Mouse (Mus musculus) intestine, embryonic 15.5 days (tissue): ENCODE data around the gene Slc22a1. TPM values are rescaled to one million over a fixed set of nuclear protein-coding genes. Genes with fewer than 3 reads are reported as not detected.
"Not testable (repeated sequence)": the region's sequence is repeated elsewhere in the genome, so short reads cannot be mapped to it uniquely, and the experiment has no call there.

Experiments used
- ATAC-seq: fragments of 200-750 bp; cut with Nextera tagmentation; 2 replicates; pipeline ENCODE4 v1.8.0; 2017; ENCODE audit warnings: moderate TSS enrichment, moderate library complexity
- H3K27ac ChIP-seq: fragments of 300-500 bp; sonication (generic); 2 replicates; pipeline ENCODE4 v1.5.1; 2015; ENCODE audit warnings: mild to moderate bottlenecking, inconsistent platforms
- H3K27me3 ChIP-seq: fragments of 300-500 bp; sonication (generic); replicated peaks from 2 replicates; pipeline ENCODE4 v1.6.1; 2015; ENCODE audit warnings: inconsistent platforms
- H3K36me3 ChIP-seq: fragments of 300-500 bp; sonication (generic); 2 replicates; pipeline ENCODE4 v1.6.1; 2015; ENCODE audit warnings: inconsistent platforms
- H3K4me1 ChIP-seq: fragments of 300-500 bp; sonication (generic); replicated peaks from 2 replicates; pipeline ENCODE4 v1.6.1; 2015; ENCODE audit warnings: inconsistent platforms
- H3K4me2 ChIP-seq: fragments of 300-500 bp; sonication (generic); replicated peaks from 2 replicates; pipeline ENCODE4 v1.6.1; 2015; ENCODE audit warnings: mild to moderate bottlenecking, inconsistent platforms
- H3K4me3 ChIP-seq: fragments of 300-500 bp; sonication (generic); replicated peaks from 2 replicates; pipeline ENCODE4 v1.5.1; 2015; ENCODE audit warnings: inconsistent platforms
- H3K9ac ChIP-seq: fragments of 300-500 bp; sonication (generic); 2 replicates; pipeline ENCODE4 v1.6.1; 2015; ENCODE audit warnings: inconsistent platforms
- H3K9me3 ChIP-seq: fragments of 300-500 bp; sonication (generic); 2 replicates; pipeline ENCODE4 v1.6.1; 2016; ENCODE audit warnings: inconsistent platforms
- WGBS: fragments of 180-500 bp; shearing (Covaris S2); methylation state at CpG from one replicate; pipeline ENCODE4 v1.1.7; 2015; 5-methylcytosine and 5-hydroxymethylcytosine counted together
- polyA plus RNA-seq: library from polyadenylated mRNA; unstranded; fragments of >200 nt; fragmentation: Nextera tagmentation; extraction: Ambion mirVana; gene quantifications from 2 replicates; pipeline ENCODE4 v1.2.1, GENCODE M21; 2015

Slc22a1 gene
- polyA plus RNA-seq, 1 experiment from 2014 or later, result 0.40 TPM

GRCm38 (mm10) chr17:12678261-12678660 lies 2.6 kb upstream of the Slc22a1 start:
- no peak for ATAC-seq
- Histone ChIP-seq H3K27ac (no peak overlapping the region), H3K36me3 (peaks cover 7% of the 10 kb centered on the region; the same call in 1 of the 2 replicates), H3K4me2 (no peak overlapping the region), H3K9me3 (no peaks in the 10 kb centered on the region), H3K4me3 (no peak overlapping the region), H3K9ac (no peak overlapping the region), H3K27me3 (no peaks in the 10 kb centered on the region), H3K4me1 (0 out of 2 replicates have a peak, but pooled peaks cover 7% of the 10 kb centered on the region)

GRCm38 (mm10) chr17:12677139-12677538 lies 1.5 kb upstream of the Slc22a1 start:
- Histone ChIP-seq H3K9ac (no peak overlapping the region), H3K36me3 (peaks cover 7% of the 10 kb centered on the region; the same call in 1 of the 2 replicates), H3K27me3 (no peaks in the 10 kb centered on the region), H3K4me2 (no peak overlapping the region), H3K4me3 (no peak overlapping the region), H3K27ac (no peak overlapping the region), H3K9me3 (no peaks in the 10 kb centered on the region), H3K4me1 (0 out of 2 replicates have a peak, but pooled peaks cover 7% of the 10 kb centered on the region)
- no peak for ATAC-seq

- WGBS, result 84% methylated on average over 7 of the region's 7 CpGs
- not testable (repeated sequence) for H3K9ac ChIP-seq, H3K9me3 ChIP-seq, ATAC-seq, H3K27ac ChIP-seq, H3K4me2 ChIP-seq, H3K27me3 ChIP-seq, H3K4me3 ChIP-seq, H3K4me1 ChIP-seq, H3K36me3 ChIP-seq
Observed at GRCm38 (mm10) chr17:12674980-12675379, 649 bp downstream of the Slc22a1 start.

DNA sequence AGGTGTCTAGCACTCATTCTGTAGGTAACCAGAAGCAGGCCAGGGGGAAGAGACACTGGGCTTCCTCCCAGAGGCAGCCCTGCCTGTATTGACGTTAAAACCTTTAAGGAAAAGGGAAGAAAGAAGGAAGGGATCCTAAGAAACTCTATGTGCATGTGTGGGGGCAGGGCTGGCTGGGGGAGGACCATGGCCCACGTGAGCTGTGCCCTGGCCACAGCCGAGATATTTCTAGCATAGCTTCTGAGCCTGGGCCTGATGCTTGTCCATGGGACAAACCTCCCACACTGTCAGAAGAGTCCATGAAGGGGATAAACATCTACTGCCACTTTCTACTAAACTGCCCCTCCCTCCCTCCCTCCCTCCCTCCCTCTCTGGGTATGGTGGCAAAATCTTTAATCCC lies 1.8 kb downstream of the Slc22a1 start:
- WGBS, result 64% methylated on average over 3 of the region's 3 CpGs
- Histone ChIP-seq H3K4me2 (no peak overlapping the region), H3K9me3 (no peaks in the 10 kb centered on the region), H3K27me3 (no peaks in the 10 kb centered on the region), H3K36me3 (no peaks in the 10 kb centered on the region), H3K4me3 (no peak overlapping the region), H3K9ac (no peak overlapping the region), H3K4me1 (peaks cover 19% of the 10 kb centered on the region; the same call in 1 of the 2 replicates), H3K27ac (no peak overlapping the region)
- no peak for ATAC-seq

- peaks cover 27% of the 10 kb centered on the region; the same call in 1 of the 2 replicates for H3K4me1 ChIP-seq
- H3K36me3 ChIP-seq, result no peaks in the 10 kb centered on the region
- no peak for ATAC-seq
- 78% methylated on average over 7 of the region's 7 CpGs for WGBS
- no peaks in the 10 kb centered on the region for H3K27me3 ChIP-seq
- no peak overlapping the region for H3K4me2 ChIP-seq
- no peak overlapping the region for H3K9ac ChIP-seq
- no peaks in the 10 kb centered on the region for H3K9me3 ChIP-seq
- no peak overlapping the region for H3K4me3 ChIP-seq
- no peak overlapping the region for H3K27ac ChIP-seq
Observed at GRCm38 (mm10) chr17:12672285-12672790, 3.3 kb downstream of the Slc22a1 start.

GRCm38 (mm10) chr17:12671029-12671605 lies 4.5 kb downstream of the Slc22a1 start:
- H3K9ac ChIP-seq, result no peak overlapping the region
- no peak overlapping the region for H3K4me3 ChIP-seq
- no peak overlapping the region for H3K4me2 ChIP-seq
- H3K9me3 ChIP-seq, result no peaks in the 10 kb centered on the region
- 70% methylated on average over 5 of the region's 5 CpGs for WGBS
- H3K4me1 ChIP-seq, result peaks cover 27% of the 10 kb centered on the region; the same call in 1 of the 2 replicates
- H3K36me3 ChIP-seq, result no peaks in the 10 kb centered on the region
- no peaks in the 10 kb centered on the region for H3K27me3 ChIP-seq
- H3K27ac ChIP-seq, result 0 out of 2 replicates have a peak overlapping the region, but pooled peaks have one; percentile 11
- peak; percentile 79 for ATAC-seq

DNA sequence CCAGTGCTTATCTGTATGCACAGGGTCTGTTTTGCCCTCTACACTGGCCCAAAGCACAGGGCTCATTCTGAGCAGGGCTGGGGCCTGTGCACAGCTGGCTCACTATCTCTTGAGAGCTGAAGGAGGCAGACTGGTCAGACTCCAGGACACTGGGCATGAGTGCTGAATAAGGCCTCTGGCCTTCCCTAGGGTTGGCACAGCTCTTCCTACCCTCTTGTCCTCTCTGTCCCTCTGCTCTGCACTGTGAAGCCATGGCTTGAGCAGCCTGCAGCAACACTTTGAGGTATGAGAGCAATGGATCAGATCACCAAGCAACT lies 6.3 kb downstream of the Slc22a1 start:
- ATAC-seq, result peak; percentile 37; the same call in 1 of the 2 replicates
- H3K27ac ChIP-seq, result peak overlapping the region; percentile 68; the same call in 1 of the 2 replicates

DNA sequence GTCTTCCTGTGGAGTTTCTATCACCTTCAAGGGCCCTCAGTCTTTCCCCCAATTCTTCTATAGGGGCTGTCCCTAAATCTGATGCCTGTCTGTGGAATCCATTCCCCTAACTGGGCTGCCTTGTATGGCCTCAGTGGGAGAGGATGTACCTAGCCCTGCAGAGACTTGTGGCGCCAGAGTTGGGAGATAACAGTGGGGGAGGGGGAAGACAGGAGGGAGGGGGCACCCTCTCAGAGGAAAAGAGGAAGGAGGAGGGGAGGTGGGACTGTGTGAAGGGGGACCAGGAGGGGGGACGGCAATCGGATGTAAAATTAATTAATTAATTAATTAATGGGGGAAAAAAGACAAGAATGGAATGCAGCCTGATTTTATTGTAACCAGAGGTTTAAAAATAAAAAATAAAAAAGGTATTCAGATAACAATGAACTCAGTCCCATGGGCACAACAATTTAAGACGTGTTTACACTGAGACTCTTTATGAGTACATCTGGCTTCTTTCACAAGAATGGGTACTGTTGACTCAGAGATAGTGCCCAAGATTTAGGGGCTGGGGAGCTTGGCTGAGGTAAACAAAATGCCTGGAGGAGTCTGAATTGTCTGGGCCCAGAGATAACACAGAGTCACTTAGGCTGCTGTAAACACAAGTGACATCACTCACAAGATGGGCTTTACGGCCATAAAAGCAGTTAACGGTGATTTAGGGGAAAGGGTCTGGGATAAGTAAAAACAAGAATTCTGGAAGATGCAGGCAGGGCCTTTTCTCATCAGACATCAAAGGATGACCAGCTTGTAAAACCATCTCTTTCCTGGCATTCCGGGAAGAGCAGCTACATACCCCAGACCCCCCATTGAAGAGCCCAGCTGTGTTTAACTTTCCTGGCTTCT lies 6.9 kb downstream of the Slc22a1 start:
- no peak overlapping the region for H3K9ac ChIP-seq
- H3K36me3 ChIP-seq, result no peaks in the 10 kb centered on the region
- H3K4me3 ChIP-seq, result no peak overlapping the region
- H3K27me3 ChIP-seq, result no peaks in the 10 kb centered on the region
- no peaks in the 10 kb centered on the region for H3K9me3 ChIP-seq
- peaks cover 23% of the 10 kb centered on the region; the same call in 1 of the 2 replicates for H3K4me1 ChIP-seq
- H3K27ac ChIP-seq, result no peak overlapping the region
- peak; percentile 32; the same call in 1 of the 2 replicates for ATAC-seq
- WGBS, result 19% methylated on average over 7 of the region's 7 CpGs
- no peak overlapping the region for H3K4me2 ChIP-seq

More for the DNA sequence above, 6.3 kb downstream of the Slc22a1 start:
- Histone ChIP-seq H3K4me1 (peaks cover 23% of the 10 kb centered on the region; the same call in 1 of the 2 replicates), H3K27me3 (no peaks in the 10 kb centered on the region), H3K9me3 (no peaks in the 10 kb centered on the region), H3K4me2 (no peak overlapping the region), H3K9ac (no peak overlapping the region), H3K36me3 (no peaks in the 10 kb centered on the region), H3K4me3 (no peak overlapping the region)

DNA sequence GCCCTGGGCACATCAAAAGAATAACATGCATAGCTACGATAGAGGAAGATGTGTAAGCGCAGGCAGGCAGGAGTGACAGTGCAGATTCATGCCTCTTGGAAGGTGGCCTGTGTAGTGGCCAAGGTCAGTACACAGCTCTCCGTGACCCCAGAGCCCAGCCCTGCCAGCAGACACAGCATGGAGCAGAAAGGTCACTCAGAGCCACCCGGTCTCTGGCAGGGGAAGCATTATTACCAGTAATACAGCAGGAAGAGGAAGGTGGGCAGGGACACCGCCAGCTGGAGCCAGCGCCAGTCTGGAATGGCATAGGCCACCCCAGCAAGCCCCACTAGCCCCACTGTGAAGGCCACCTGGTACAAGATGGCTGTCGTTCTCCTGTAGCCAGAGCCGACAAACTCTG lies 11.5 kb downstream of the Slc22a1 start:
- no peaks in the 10 kb centered on the region for H3K36me3 ChIP-seq
- no peaks in the 10 kb centered on the region for H3K27me3 ChIP-seq
- ATAC-seq, result no peak
- WGBS, result 70% methylated on average over 8 of the region's 8 CpGs
- no peak overlapping the region for H3K27ac ChIP-seq
- no peak overlapping the region for H3K9ac ChIP-seq
- H3K9me3 ChIP-seq, result no peaks in the 10 kb centered on the region
- no peak overlapping the region for H3K4me2 ChIP-seq
- peaks cover 10% of the 10 kb centered on the region; the same call in 1 of the 2 replicates for H3K4me1 ChIP-seq
- H3K4me3 ChIP-seq, result no peak overlapping the region

DNA sequence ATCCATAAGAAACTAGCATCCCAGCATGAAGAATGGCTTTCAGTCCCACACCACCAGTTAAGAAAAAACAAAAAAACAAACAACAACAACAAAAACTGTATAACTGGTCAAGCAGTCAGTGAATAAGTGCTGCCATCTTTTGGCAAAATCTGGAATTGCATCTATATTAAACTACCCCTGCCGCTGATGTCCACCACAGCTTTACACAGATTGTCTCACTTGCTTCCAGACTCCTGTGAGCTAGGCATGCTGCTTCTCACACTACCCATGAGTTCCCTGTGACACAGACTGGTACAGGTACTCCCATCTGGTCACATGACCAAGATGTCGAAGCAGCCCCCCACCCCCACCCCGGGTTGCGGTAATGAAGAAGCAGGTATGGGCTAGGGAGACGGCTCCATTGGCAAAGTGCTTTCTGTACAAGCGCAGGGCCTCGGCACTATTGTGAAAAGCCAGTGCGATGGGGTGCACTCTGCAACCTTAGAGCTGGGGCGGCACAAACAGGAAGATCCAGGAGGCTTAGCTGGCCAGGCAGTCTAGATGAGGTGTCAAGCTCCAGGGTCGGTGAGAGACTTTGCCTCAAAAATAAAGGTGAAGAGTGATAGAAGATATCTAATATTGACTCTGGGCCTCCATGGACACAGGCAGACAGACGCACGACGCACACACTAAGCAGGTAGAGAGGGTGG lies 14.9 kb downstream of the Slc22a1 start:
- Histone ChIP-seq H3K9me3 (no peaks in the 10 kb centered on the region), H3K36me3 (no peaks in the 10 kb centered on the region), H3K4me1 (no peaks in the 10 kb centered on the region), H3K27me3 (no peaks in the 10 kb centered on the region), H3K9ac (no peak overlapping the region), H3K4me3 (no peak overlapping the region), H3K27ac (no peak overlapping the region), H3K4me2 (no peak overlapping the region)
- ATAC-seq, result peak; percentile 39; the same call in 1 of the 2 replicates
- WGBS, result 74% methylated on average over 13 of the region's 13 CpGs

GRCm38 (mm10) chr17:12659233-12659632 lies 16.4 kb downstream of the Slc22a1 start:
- Histone ChIP-seq H3K27ac (no peak overlapping the region), H3K36me3 (no peaks in the 10 kb centered on the region), H3K4me2 (no peak overlapping the region), H3K27me3 (no peaks in the 10 kb centered on the region), H3K9ac (no peak overlapping the region), H3K4me3 (no peak overlapping the region), H3K4me1 (no peaks in the 10 kb centered on the region), H3K9me3 (no peaks in the 10 kb centered on the region)
- no peak for ATAC-seq
- 77% methylated on average over 10 of the region's 10 CpGs for WGBS

DNA sequence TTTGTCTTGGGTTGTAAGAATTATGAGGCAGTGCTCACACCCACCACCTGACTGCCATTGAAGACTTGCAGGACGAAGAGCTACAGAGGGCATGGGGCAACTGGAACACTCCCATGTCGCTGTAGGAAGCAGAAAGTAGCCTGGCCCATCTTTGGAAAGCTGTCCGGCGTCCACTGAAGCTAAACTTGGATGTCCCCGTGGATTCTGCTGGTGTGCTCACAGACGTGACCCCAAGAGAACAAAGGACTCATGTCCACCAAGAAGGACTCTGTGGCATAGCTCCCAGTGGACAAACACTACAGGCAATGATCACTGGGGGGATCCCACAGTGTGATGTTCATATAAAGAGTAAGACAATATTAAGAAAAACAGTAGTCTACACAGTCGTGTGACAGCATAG lies 16.8 kb downstream of the Slc22a1 start:
- no peaks in the 10 kb centered on the region for H3K4me1 ChIP-seq
- no peaks in the 10 kb centered on the region for H3K9me3 ChIP-seq
- no peaks in the 10 kb centered on the region for H3K27me3 ChIP-seq
- H3K4me2 ChIP-seq, result no peak overlapping the region
- H3K27ac ChIP-seq, result no peak overlapping the region
- no peak overlapping the region for H3K9ac ChIP-seq
- H3K4me3 ChIP-seq, result no peak overlapping the region
- 81% methylated on average over 7 of the region's 7 CpGs for WGBS
- ATAC-seq, result no peak
- H3K36me3 ChIP-seq, result no peaks in the 10 kb centered on the region
